In the genomic region with DNA sequence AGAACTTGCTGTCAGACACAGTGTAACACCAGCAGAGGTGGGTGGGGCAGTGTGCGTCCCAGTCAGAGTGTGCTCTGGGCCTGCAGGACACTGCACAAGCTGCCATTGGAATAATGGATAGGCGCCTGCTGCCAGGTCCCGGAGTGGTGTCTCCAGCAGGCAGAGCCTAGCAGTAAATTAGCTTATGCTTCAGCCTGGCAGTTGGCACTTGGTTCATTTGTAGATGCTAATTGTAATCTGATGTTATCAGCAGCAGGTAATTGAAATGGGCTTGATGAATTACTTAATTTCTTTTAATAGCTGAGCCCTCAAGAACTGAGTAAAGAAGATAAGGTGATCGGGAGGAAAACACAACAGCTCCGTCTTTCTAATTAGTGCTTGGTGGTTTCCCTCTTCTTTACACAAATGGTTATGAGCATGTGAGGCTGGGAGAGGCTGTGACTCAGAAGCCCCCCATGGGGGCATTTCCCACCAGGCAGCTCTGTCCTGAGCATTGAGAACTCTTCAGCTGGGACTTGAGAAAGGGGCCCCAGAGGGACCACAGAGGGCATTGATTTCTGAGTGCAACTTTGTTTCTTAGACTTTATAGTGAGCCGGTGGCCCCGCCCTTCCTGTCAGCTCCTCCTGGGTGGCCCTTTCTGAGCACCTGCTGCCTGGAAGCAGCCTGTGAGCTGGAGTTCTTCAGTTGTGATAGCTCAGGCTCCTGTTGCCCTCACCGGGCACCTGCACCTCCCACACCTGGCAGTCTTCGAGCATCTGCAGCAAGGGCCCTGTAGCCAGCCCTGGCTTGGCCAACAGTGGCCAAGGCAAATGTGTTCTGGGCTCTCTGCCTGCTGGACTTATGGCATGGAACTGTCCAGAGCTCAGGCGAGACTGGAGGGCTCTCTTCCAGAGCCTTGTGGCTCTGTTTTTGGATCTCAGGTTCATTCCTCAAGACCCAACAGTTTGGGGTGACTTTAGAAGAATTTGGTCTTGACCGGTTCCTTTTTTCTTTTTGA, we compare ENCODE assay signal across 8 mouse cellular contexts.
A peak's percentile ranks its signal among the peaks of the same experiment; 100 is the strongest.
DNase-seq lines count a peak whose midpoint lies in the region; ATAC-seq lines count a peak whose summit lies in the region.

No protein-coding gene starts in this region.

- DNase-seq in kidney, postnatal 36 days: no peak
- DNase-seq in hindbrain, embryonic 11.5 days (ENCODE audit: low spot score): no peak
- DNase-seq in left cerebral cortex, adult 11 months (ENCODE audit: low spot score): no peak
- DNase-seq in spleen, postnatal 4 days (ENCODE audit: low spot score in 2 of 2): no peak

- peak overlapping the region; percentile 18; the same call in 1 of the 2 replicates for H3K9ac ChIP-seq in kidney, embryonic 14.5 days (ENCODE audit: low read depth, low read length)
- no peak overlapping the region for H3K9ac ChIP-seq in hindbrain, embryonic 11.5 days (ENCODE audit: low read depth, low read length)
- peak overlapping the region; percentile 53; the same call in 1 of the 2 replicates for H3K9ac ChIP-seq in neural tube, embryonic 13.5 days
- no peak overlapping the region for H3K9ac ChIP-seq in heart, embryonic 11.5 days (ENCODE audit: low read depth, low read length)

- no peak for ATAC-seq in kidney, embryonic 14.5 days (ENCODE audit: low FRiP score, low TSS enrichment)
- ATAC-seq in cerebellum, adult (ENCODE audit: insufficient number of reproducible peaks, low FRiP score, low TSS enrichment): peak; percentile 45; the same call in 1 of the 2 replicates
- peak; percentile 60; the same call in 1 of the 2 replicates for ATAC-seq in hindbrain, embryonic 11.5 days (ENCODE audit: low FRiP score)
- peak; percentile 84 for ATAC-seq in neural tube, embryonic 13.5 days (ENCODE audit: low read depth)
- ATAC-seq in heart, embryonic 11.5 days (replicated peaks; ENCODE audit: insufficient number of reproducible peaks, low FRiP score, low TSS enrichment): no peak

- no peaks in the 10 kb centered on the region for H3K27me3 ChIP-seq in kidney, embryonic 14.5 days (ENCODE audit: control insufficient read depth, insufficient read depth, low read length)
- no peaks in the 10 kb centered on the region for H3K27me3 ChIP-seq in hindbrain, embryonic 11.5 days (ENCODE audit: control insufficient read depth, insufficient read depth, low read length)
- H3K27me3 ChIP-seq in neural tube, embryonic 13.5 days: peaks cover 5% of the 10 kb centered on the region
- H3K27me3 ChIP-seq in heart, embryonic 11.5 days (ENCODE audit: control insufficient read depth, insufficient read depth, low read length): no peaks in the 10 kb centered on the region

- H3K4me3 ChIP-seq in kidney, embryonic 14.5 days (ENCODE audit: low read length): no peak overlapping the region
- H3K4me3 ChIP-seq in hindbrain, embryonic 11.5 days (ENCODE audit: low read depth, low read length): no peak overlapping the region
- H3K4me3 ChIP-seq in neural tube, embryonic 13.5 days: no peak overlapping the region
- no peak overlapping the region for H3K4me3 ChIP-seq in heart, embryonic 11.5 days (ENCODE audit: low read depth, low read length)

- H3K4me2 ChIP-seq in kidney, embryonic 14.5 days (replicated peaks; ENCODE audit: low read depth, low read length): no peak overlapping the region
- no peak overlapping the region for H3K4me2 ChIP-seq in hindbrain, embryonic 11.5 days (replicated peaks; ENCODE audit: low read depth, low read length)
- H3K4me2 ChIP-seq in neural tube, embryonic 13.5 days: no peak overlapping the region
- H3K4me2 ChIP-seq in heart, embryonic 11.5 days: no peak overlapping the region

- no peaks in the 10 kb centered on the region for H3K9me3 ChIP-seq in kidney, embryonic 14.5 days (ENCODE audit: control insufficient read depth, low read length)
- no peaks in the 10 kb centered on the region for H3K9me3 ChIP-seq in hindbrain, embryonic 11.5 days (ENCODE audit: control insufficient read depth, low read length)
- no peaks in the 10 kb centered on the region for H3K9me3 ChIP-seq in neural tube, embryonic 13.5 days
- no peaks in the 10 kb centered on the region for H3K9me3 ChIP-seq in heart, embryonic 11.5 days (replicated peaks; ENCODE audit: control insufficient read depth, low read length)

- no peak overlapping the region for H3K27ac ChIP-seq in kidney, embryonic 14.5 days (ENCODE audit: low read depth, low read length)
- H3K27ac ChIP-seq in hindbrain, embryonic 11.5 days (ENCODE audit: low read depth, low read length): no peak overlapping the region
- H3K27ac ChIP-seq in neural tube, embryonic 13.5 days (replicated peaks): peak overlapping the region; percentile 79
- no peak overlapping the region for H3K27ac ChIP-seq in heart, embryonic 11.5 days (ENCODE audit: low read depth, low read length)

- 53% methylated on average over 11 of the region's 11 CpGs for WGBS in kidney, embryonic 14.5 days
- 64% methylated on average over 11 of the region's 11 CpGs for WGBS in hindbrain, embryonic 11.5 days
- WGBS in neural tube, embryonic 13.5 days: 31% methylated on average over 11 of the region's 11 CpGs
- WGBS in heart, embryonic 11.5 days (ENCODE audit: insufficient replicate concordance): 49% methylated on average over 11 of the region's 11 CpGs

- peaks cover 15% of the 10 kb centered on the region for H3K4me1 ChIP-seq in kidney, embryonic 14.5 days (ENCODE audit: control insufficient read depth, insufficient read depth, low read length)
- H3K4me1 ChIP-seq in hindbrain, embryonic 11.5 days (replicated peaks; ENCODE audit: control insufficient read depth, insufficient read depth, low read length): peaks cover 9% of the 10 kb centered on the region
- peaks cover 79% of the 10 kb centered on the region for H3K4me1 ChIP-seq in neural tube, embryonic 13.5 days (replicated peaks)
- H3K4me1 ChIP-seq in heart, embryonic 11.5 days (ENCODE audit: control insufficient read depth, insufficient read depth, low read length): peaks cover 16% of the 10 kb centered on the region; the same call in 1 of the 2 replicates

- no peaks in the 10 kb centered on the region for H3K36me3 ChIP-seq in kidney, embryonic 14.5 days (ENCODE audit: control insufficient read depth, insufficient read depth, low read length)
- H3K36me3 ChIP-seq in hindbrain, embryonic 11.5 days (ENCODE audit: control insufficient read depth, insufficient read depth, low read length): no peaks in the 10 kb centered on the region
- no peaks in the 10 kb centered on the region for H3K36me3 ChIP-seq in neural tube, embryonic 13.5 days
- no peaks in the 10 kb centered on the region for H3K36me3 ChIP-seq in heart, embryonic 11.5 days (ENCODE audit: control insufficient read depth, insufficient read depth, low read length)

Comparison
In these comparisons a context has a peak if more than half of its experiments do, and no peak if none do; other contexts are left out.
1. ATAC-seq: peak in cerebellum, adult (single experiment), hindbrain, embryonic 11.5 days (single experiment) and neural tube, embryonic 13.5 days (single experiment); none in kidney, embryonic 14.5 days (single experiment) and heart, embryonic 11.5 days (single experiment).
2. H3K9ac ChIP-seq: peak in kidney, embryonic 14.5 days (single experiment) and neural tube, embryonic 13.5 days (single experiment); none in hindbrain, embryonic 11.5 days (single experiment) and heart, embryonic 11.5 days (single experiment).